Mouse (Mus musculus): ENCODE measurements around the gene Fgfr2.

DNA sequence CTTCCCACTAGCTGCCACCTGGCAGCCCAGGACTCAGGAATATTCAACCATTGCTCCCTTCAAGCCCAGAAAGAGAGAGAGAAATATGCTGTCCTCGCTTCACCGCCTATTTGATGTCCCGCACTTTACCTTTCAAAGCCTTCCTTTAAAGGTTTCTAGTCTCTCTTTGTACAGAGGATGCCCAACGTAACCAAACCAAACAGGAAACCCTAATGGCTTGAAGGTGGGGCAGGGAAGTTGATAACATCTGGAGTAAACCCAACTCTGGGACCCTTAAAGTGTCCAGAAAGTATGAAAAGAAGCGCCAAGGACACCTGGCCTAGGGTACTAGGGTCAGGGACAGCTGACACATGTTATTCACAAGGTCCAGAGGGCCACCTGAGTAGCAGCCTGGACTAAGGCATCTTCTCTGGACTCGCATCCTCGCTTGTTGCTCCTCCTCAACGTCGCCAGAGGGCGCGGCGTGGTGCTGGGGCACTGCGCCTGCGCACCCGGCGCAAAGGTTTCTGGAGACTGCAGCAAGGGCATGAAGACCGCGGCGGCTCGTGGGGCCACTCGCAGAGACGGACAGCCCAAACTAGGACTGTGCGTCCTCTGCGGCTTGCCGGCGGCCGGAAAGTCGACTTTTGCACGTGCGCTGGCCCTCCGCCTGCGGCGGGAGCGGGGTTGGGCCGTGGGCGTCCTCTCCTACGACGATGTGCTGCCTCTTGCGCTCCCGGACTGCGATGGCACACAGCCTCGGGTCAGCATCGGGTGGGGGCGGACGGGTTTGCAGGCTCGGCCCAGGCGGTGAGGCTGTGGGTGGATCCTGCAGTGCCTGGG, 1752.3 kb downstream of the Fgfr2 start, which contains the start of gene Pstk:
- no peak for TF ChIP-seq USF1 (IDR thresholded peaks at IDR 0.05; ENCODE audit: low read depth)
- TF ChIP-seq MYOG (IDR thresholded peaks at IDR 0.05; ENCODE audit: control insufficient read depth, extremely low read depth, insufficient read length), result no peak
- TF ChIP-seq CTCF (IDR thresholded peaks at IDR 0.05; ENCODE audit: control insufficient read depth, insufficient read depth, insufficient read length), result peak; percentile 90
- TF ChIP-seq CEBPB (IDR thresholded peaks at IDR 0.05; ENCODE audit: low read depth), result no peak
- TF ChIP-seq FOSL1 (IDR thresholded peaks at IDR 0.05; ENCODE audit: insufficient read depth, low read length, poor library complexity, severe bottlenecking), result no peak
- TF ChIP-seq MYOD1 (IDR thresholded peaks at IDR 0.05; ENCODE audit: control insufficient read depth, insufficient read length, low read depth), result no peak
- TF ChIP-seq MAX (IDR thresholded peaks at IDR 0.05), result no peak
